Mouse (Mus musculus): ENCODE measurements at regions not wholly inside any gene's neighbourhood (a gene's known extent, or its start where the extent isn't known, plus 50 kb on each side); places are given as distances from the start of the nearest gene placed in this dataset.
"Not testable (repeated sequence)": the region's sequence is repeated elsewhere in the genome, so short reads cannot be mapped to it uniquely, and the experiment has no call there.

DNA sequence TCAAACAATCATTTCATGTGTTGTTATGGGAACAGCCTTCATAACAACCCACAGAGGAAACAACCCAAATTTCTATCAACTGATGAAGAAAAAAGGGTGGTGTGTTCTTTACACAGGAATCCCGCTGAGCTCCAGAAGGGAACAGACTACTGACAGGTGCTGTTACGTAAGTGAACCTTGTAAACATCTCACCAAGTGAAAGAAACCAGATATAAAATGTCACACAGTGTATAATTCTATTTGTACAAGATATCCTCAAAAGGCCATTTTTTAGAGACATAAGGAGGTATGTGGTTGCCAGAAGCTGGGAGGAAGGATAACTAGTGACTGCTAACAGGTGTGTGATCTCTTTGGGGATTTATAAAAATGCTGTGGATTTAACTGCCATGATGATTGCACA is 119.9 kb downstream of the Plod2 start:
- DNase-seq = no peak

DNA sequence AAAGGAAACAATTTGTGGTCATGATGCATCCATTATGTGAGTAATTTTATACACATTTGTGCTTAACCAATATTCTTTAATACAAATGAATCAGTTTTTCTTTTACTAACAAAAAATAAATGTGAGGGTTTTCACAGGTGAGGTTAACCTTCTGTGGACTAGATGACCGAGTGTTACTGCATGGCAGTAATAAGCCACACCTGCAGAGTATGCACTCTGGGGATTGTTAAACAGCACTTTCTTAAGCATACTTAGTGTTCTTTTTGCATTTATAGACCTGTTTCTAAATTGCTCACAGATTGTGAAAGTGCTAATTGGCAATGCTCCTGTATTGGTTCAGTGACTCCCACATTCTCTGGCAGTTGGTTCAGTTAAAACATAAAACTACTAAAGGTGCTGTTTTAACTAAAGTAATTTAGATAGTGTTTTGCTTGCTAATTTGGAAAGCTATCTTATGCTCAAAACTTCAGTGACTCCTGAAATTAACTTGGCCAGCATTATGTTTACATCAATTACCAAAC is 125.4 kb downstream of the Plod2 start:
- no peak for DNase-seq

DNA sequence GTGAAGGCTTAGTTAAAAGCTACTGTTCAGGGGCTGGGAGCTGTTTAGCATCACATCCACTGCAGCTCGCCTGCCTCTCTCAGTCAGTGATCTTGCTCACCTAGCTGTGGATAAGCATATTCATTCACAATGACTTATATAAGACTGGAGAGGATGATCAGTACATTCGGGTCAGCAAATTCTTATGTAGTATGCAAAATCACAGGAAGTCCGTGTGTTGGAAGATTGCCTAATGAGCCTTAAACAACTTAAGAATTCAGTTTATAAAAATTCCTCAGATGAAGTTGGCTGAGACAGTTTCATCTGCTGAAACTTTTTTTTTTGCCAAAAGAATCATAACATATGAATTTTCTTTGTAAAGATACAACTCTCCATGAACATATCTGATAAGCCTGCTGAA is 129.9 kb downstream of the Plod2 start:
- no peak for DNase-seq

DNA sequence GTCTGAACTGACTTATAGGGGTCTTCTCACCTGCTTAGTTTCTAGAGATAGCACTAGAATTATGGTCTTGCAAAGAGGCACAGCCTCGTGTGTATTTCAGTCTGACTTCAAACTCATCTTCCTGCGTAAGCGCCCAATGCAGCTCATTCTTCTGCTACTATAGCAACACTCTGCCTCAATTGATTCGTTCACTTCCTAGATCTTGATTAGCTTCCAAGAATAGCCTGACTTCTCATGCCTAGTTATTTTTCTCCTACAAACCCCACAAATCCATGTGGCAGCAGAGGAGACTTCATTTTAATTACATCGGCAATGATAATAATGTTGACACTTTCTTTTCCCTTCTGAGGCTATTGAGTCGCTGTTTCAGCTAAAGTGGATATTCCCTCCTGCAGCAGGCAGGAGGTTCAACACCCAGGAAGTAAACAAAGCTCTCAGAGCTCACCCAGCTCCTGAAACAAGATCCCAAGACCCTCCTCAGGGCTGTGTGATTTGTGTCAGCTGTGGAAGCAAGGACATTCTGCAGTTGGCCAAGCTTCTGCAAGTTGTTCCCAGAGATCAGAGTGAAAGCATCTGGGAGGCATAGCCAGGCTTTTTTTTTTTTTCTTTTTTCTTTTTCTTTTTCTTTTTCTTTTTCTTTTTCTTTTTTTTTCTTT is 152.5 kb downstream of the Plod2 start:
- DNase-seq = no peak

DNA sequence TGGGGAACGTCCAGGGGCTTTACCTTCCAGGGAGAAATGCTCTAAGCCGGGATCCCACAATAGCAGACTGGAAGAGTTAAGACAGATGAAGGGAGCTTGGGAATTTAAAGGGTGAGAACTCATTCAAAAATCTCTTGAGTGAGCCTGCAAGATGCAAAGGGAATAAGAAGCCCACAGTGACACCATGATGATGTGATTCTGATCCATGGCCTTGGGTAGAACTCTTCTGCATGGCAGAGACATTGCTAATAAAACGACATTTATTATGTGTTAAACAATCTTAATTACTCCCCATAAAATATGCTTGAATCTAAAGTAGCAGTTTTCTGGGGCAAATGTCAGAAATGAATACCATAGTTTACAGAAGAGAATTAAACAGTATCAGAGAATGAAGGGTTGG is 155.9 kb downstream of the Plod2 start:
- no peak for DNase-seq

DNA sequence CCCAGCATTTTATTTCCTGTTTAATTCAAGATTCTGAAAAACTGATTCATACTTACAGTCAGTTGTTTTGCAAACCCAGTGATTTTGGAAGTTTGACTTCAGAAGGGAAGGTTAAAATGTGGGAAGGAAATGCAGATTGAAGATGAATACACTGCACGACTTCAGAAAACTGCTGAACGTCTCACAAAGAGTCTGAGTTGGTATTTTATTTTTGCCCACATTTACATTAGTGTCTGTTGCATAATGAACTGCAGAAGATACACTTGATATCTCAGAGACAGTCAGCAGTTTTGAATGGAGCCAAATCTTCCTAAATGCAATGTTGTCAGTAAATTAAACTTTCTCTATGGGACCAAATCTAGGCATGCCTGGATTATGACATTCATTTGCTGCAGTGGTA is 162.7 kb downstream of the Plod2 start:
- DNase-seq = no peak

DNA sequence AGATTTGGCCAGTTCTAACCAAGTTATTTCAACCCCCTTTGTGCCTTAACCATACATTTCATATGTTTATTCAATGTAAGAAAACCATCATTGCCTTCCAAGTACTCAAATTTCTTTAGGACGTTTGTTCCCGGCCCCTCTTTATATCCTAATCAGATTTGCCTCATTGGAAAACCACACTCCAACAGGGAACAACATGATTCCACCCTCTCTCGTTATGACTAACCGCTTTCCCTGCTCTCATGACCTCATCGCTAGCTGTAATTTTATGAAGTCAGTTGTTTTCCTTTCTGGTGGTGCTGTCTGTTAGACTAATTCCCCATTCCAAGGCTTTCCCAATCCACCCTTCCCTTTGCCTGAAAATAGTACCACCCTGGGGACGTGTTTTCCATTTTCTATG is 165.0 kb downstream of the Plod2 start:
- no peak for DNase-seq

DNA sequence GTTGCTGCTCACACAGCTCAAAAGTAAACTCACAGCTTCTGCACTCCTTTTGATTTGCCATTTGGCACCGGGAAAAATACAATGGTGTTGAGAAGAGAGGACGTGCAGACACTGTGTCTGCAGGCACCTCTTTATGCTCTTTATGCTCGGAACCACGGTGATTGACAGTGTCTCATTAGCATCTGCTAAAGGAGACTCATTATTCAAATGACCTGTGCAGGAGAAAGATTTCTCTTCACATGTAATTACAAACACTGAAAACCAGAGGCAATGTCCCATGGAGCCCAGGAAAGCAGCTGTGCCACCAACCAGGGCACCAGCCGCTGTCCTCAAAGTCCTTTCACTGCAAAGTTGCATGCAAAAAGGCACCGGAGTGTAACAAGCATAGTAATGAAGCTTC is 175.2 kb downstream of the Plod2 start:
- no peak for DNase-seq

DNA sequence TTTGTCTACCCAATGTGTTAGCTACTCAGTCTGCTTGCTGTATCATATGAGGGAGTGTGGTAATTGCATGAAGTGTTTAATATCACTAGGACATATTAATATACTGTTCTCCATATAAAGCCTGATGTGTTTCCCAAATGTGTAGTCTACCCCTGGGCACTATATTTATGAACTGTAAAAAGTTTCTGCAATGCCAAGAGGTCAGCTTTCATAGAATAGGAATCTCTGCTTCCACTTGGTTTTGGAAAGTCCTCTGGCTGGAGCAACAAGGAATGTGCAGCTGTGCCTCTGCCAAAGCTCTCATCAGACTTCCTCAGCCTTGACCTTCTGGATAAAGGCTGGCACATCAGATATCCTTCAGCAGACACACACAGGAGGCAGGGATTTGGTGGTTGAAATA is 176.3 kb downstream of the Plod2 start:
- no peak for DNase-seq

DNA sequence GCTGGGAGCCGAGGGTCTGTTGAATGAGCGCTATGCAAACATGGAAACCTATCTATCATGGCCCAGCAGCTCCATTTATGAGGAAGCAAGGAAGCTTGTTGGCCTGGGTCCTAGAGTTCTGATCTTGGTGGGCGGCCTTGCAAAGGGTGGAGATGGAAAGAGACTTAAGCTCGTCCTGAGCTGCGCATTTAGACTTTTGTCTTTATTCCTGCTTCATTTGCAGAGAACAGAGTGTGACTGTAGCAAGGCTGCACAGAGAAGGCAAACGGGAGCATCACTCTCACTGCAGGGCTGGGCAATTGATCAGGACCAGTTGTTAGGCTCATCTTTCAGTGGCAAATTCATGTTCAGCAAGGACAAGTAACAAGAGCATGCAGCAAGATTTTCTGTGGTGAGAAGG is 177.2 kb downstream of the Plod2 start:
- no peak for DNase-seq

DNA sequence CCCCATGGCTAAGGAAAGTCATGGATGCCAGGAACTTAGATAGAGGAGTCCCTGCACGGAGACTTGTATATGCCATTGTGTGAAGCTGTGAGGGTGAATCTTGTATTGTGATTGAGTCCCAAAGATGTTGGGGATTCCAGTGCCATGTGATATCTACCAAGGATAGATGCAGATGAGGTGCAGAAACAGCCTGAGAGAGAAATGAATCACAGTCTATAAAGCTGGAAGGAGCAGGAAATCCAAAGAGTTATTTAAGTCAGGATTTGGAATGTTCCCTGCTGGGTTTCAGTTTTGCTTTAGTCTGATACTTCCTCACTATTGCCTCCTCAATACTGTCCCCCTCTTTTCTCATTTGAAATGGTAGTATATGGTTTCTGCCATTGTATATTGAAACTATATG is 186.8 kb downstream of the Plod2 start:
- DNase-seq = no peak

DNA sequence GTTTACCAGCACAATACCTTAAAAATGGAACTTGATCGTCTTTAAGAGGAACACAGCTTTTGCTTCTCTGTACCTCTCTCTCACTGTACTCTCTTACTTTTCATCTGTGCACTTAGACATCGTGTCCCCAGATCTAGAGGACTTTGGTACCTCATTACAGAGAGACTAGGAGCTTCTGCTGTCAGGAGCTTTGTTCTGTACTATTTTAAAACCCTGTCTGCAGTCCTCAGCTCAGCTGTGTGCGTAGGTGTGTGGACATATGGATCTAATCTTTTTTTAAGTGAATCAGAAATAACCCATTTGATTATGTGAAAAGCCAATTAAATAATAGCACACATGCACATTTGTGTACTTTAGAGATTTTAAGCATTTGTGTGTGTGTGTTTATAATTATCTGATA is 189.4 kb downstream of the Plod2 start:
- DNase-seq = peak; percentile 25

DNA sequence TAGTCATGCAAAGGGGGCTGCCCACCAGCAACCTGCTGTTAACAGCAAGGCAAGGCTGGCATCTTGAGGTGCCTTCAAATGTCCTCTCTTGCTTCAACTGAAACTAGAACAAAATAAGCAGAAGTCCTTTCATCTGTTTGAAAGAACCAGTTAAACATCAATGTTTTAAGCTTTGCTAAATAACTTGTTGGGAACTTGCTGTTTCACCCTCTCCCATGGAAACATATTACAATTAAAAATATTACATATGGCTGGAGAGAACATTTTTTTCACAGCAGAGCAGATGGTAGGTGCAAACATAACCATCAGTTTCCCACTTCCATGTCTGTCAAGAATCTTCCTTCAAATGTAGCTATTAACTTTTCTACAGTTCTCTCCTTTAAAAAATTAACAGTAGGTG is 225.5 kb downstream of the Plod2 start:
- no peak for DNase-seq

DNA sequence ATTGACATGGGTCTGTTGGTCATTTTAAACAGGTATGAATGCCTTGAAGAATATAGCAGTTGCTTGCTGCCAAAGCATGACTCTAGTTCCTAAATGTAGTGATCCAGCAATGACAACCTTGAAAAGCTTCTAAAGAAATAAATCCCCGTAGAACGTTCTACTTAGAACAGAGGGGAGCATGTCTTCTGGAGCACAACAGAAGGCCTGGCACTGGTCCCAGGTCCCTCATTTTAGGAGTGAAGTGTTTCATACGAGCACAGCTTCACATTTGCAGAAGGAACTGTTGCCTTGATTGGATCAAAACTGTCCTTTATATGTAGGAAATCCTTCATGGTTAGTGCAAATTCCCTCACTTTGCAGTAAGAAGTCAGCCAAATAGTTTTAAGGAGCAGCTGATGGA is 226.4 kb downstream of the Plod2 start:
- no peak for DNase-seq

DNA sequence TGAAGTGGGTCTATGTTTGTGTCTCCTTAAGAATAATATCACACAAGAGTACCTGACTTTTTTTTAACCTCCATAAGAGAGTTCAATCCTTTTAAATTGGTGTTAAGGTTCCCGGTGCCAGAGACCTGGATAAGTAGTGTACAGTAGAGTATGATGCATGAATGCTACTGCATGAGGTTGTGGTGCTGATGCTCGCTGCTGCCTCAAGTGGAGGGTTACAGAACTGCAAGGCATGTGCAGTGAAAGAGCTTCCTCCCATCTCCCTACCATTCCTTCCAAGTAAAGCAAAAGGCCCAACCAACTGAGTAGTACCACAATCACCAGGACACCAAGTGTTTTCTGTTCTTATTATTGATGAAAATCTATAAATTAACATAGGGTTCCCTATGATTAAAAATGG is 227.5 kb downstream of the Plod2 start:
- no peak for DNase-seq

DNA sequence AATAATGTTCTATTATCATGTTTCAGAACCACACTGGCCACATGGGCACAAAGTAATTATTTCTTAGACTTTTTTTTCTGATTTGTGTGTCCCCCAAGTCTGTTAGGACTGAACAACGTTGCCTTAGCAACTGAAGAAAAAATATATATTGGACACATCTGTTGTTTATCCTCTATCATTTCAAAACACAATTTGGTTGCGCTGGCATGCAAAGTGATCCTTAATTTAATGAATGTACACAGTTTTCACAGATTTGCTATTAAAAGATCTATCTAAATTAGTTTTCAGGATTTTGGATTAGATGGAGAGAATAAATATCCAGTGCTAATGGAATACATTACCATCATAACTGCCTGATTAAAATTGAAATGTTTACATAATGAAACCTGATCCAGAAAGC is 229.0 kb downstream of the Plod2 start:
- no peak for DNase-seq

DNA sequence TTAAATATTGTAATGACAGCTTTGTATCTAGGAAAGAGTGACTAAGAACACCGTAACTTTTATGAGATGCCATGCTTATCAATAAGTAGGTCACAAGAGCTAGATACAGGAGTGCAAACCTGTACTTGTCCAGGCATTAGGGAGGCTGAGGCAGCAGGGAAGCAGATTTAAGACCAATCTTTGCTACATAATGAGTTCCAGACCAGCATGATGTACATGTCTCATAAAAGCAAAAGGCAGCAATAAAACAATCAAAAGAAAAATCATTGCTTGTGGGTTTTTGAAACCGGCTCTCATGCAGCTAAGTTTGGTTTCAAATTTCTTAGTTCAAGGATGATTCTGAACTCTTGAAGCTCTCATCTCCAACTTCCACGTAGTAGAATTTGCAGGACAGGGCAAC is 229.7 kb downstream of the Plod2 start:
- no peak for DNase-seq

DNA sequence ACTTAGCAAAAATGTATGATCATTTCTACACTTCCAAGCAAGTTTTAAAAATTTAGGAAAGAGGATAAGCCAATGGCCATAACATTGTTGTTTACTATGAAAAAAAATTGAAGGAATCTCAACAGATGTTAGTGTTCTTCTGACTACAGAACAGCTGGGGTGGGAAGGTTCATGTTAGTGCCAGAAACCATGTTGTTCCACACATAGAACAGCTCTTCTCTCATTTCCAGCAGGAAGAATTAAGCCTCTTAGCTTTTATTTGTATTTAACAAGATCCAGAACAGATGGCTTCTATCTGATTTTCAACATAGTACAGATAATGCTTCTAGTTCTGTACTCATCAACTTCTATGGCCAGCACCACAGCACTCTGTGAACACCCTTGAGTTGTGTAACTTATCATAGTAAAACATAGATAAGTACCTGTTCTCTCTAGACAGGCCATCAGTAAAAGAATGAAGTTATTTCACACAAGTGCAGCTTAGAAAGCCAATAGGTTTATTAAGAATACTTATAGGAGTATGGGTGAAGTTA is 241.0 kb downstream of the Plod2 start:
- DNase-seq = no peak

DNA sequence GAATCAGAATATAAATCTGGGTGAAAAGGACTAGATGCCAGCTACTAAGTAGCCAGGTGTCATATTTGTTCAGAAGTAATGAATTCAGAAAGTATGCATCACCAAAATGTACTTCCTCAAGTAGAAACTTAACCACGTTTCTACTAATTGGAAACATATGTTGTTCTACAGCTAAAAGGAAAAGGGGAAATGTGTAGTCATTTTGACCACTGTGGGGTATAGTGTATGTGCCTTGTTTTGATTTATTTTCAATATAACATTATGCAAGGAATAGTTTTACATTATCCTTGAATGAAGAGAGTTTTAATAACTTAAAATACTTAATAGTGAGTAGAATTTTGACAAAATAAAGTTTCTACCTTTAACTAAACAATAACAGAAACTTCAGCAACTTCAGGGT is 257.7 kb downstream of the Plod2 start:
- DNase-seq = no peak

DNA sequence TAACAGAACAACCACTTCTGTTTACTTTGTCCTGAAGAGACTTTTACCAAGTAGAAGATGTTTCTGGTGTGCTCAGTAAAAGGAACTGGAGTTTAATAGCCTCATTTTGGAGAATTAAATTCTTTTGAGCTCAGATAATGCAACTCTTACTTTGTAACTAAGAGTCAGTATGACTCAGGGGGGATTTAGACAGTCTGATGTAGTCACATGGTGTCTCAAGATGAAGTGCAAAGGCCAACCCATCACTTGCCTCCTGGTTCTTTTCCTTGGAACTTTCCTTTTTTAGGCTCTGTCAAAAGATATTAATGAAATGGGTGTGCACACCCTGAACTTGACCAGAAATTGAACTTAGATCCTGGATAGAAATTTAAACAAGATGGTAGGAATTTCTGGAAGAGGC is 267.4 kb downstream of the Plod2 start:
- no peak for DNase-seq

DNA sequence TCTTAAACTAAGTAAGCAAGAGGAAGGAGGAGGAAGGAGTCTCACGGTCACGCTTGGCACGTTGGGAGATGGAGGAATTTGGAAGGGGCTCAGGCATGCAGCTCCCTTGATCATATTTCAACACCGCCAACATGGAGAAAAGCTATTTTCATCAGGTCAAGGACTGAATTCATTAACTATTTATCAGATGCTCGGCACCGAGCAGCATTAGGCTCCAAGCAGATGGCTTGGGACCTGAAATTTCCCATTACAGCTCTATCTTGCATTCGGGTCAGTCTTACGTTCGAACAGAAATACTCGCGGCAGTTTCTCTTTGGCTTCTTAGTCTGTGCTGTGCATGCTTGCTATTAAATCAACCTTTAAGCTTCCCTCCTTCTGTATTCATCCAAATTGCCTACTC is 278.7 kb downstream of the Plod2 start:
- DNase-seq = no peak

DNA sequence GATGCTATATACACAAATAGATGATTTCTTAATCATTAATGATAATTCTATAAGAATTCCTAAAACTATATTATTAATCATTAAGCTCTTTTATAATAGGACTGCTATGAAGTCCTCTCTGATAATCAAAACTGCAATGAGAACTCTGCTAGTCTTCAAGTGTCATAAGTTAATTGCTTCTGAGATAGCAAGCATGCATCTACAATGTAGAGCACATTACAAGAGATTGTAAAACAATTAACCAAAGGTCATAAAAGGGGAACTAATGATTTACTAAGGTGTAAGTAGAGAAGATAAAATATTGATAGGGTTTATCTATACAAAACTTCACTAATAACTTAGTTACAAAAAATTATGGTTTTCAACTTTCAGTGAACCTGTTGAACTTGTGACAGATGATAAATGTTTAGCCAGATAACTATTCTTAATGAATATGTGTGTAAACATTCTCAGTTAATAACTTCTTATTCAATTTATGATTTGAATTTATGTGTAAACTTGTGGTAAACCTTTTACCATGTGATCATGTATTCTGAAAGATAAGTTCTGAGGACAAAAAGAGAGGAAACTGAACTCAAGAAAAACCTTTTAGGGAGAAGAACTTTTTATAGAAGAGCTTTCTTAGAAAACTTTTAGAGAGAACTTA is 284.8 kb downstream of the Plod2 start:
- DNase-seq = no peak

DNA sequence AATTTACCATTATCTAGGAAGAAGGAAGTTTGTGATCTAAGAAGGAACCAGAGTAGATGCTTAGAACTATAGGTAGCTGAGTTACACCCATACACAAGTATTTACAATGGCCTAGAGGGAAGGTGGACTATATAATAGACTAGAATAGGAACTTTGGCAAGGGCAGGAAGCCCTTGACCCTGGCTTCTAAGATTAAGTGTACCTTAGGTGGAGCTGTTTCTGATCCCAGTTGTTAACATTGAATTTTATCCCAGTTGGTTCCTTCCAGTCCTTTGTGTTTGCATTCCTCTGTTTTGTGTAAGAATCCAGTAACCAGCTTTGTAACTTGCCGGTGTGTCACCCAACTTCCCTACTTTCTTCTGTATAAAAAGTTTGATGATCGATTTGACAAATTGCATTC is 294.1 kb downstream of the Plod2 start:
- DNase-seq = not testable (repeated sequence)

DNA sequence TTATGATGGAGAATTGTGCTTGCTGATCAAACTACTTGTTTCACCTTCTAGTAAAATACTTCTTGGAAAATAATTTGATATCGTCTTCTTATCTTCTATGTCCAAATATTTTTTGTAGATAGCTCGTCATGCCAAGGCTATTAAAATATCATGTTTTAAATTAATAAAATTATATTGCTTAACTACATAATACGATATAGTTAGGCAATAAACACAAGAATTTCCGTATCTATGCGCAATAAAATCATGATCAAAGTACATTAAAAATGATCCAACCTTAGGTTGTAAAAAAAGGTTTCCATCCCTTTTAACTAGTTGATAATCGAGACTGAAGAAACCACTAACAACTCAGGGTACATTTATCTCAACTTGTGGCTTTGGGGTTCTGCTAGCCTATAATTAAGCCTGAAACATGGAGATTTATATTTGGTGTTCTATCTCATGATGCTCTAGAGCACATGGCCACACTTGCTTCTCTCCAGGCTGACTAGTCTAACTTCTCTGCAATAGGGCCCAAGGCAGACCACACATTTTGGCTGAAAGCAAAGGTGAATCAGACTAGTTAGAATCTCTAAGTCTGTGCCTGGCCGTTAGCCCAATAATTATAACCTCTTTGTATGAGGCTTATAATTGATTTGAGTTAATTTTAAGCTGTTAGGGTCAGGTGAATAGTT is 314.5 kb downstream of the Plod2 start:
- no peak for DNase-seq
